Mouse (Mus musculus) stomach, postnatal 0 days (tissue): ENCODE measurements at regions not wholly inside any gene's neighbourhood (a gene's known extent, or its start where the extent isn't known, plus 50 kb on each side); places are given as distances from the start of the nearest gene placed in this dataset.

Source experiments
- ATAC-seq: fragments of 200-750 bp; cut with Nextera tagmentation; 2 replicates; pipeline ENCODE4 v1.8.0; 2017; ENCODE audit not compliant: low FRiP score, low TSS enrichment
- DNase-seq: peaks from one replicate; pipeline ENCODE4 v3.0.0-alpha.2; 2016; ENCODE audit warnings: low spot score
- H3K27ac ChIP-seq: fragments of 300-500 bp; sonication (generic); replicated peaks from 2 replicates; pipeline ENCODE4 v1.5.1; 2014; ENCODE audit warnings: mild to moderate bottlenecking, control low read depth
- H3K27me3 ChIP-seq: fragments of 300-500 bp; sonication (generic); 2 replicates; pipeline ENCODE4 v1.6.1; 2014; ENCODE audit warnings: low read length; ENCODE audit not compliant: control insufficient read depth, insufficient read depth
- H3K36me3 ChIP-seq: fragments of 300-500 bp; sonication (generic); 2 replicates; pipeline ENCODE4 v1.6.1; 2014; ENCODE audit warnings: low read length, mixed read lengths; ENCODE audit not compliant: control insufficient read depth, insufficient read depth
- H3K4me1 ChIP-seq: fragments of 300-500 bp; sonication (generic); replicated peaks from 2 replicates; pipeline ENCODE4 v1.6.1; 2014; ENCODE audit warnings: antibody characterized with exemption; ENCODE audit not compliant: control insufficient read depth, insufficient read depth
- H3K4me2 ChIP-seq: fragments of 300-500 bp; sonication (generic); replicated peaks from 2 replicates; pipeline ENCODE4 v1.6.1; 2014; ENCODE audit warnings: low read depth, mild to moderate bottlenecking, control low read depth, moderate library complexity
- H3K4me3 ChIP-seq: fragments of 300-500 bp; sonication (generic); 2 replicates; pipeline ENCODE4 v1.5.1; 2014; ENCODE audit warnings: low read depth, low read length, control low read depth
- H3K9ac ChIP-seq: fragments of 300-500 bp; sonication (generic); 2 replicates; pipeline ENCODE4 v1.6.1; 2014; ENCODE audit warnings: mild to moderate bottlenecking, low read length, control low read depth, mixed read lengths
- H3K9me3 ChIP-seq: fragments of 300-500 bp; sonication (generic); 2 replicates; pipeline ENCODE4 v1.6.1; 2016; ENCODE audit warnings: low read length; ENCODE audit not compliant: control insufficient read depth
- CTCF ChIP-seq: IDR thresholded peaks from 2 replicates; pipeline ENCODE4 v1.5.1; 2016; ENCODE audit warnings: antibody characterized with exemption, low read depth, mild to moderate bottlenecking, moderate library complexity
- EP300 ChIP-seq: optimal IDR thresholded peaks from 2 replicates; pipeline ENCODE3; 2016; ENCODE audit warnings: antibody characterized with exemption
- WGBS: fragments of 180-500 bp; shearing (Covaris S2); extraction: QIAGEN DNeasy Blood & Tissue Kit; methylation state at CpG from one replicate; pipeline ENCODE4 v1.1.7; 2014; 5-methylcytosine and 5-hydroxymethylcytosine counted together

GRCm38 (mm10) chr16:79718230-79718629, 627.3 kb upstream of the Tmprss15 start:
- Histone ChIP-seq H3K9me3 (no peaks in the 10 kb centered on the region), H3K27me3 (no peaks in the 10 kb centered on the region), H3K36me3 (no peaks in the 10 kb centered on the region), H3K4me2 (no peak overlapping the region), H3K27ac (no peak overlapping the region), H3K9ac (no peak overlapping the region), H3K4me3 (no peak overlapping the region), H3K4me1 (no peaks in the 10 kb centered on the region)
- 68% methylated on average over 1 of the region's 1 CpGs for WGBS
- ATAC-seq (no peak), DNase-seq (no peak)
- no peak for TF ChIP-seq EP300
- TF ChIP-seq CTCF = no peak

DNA sequence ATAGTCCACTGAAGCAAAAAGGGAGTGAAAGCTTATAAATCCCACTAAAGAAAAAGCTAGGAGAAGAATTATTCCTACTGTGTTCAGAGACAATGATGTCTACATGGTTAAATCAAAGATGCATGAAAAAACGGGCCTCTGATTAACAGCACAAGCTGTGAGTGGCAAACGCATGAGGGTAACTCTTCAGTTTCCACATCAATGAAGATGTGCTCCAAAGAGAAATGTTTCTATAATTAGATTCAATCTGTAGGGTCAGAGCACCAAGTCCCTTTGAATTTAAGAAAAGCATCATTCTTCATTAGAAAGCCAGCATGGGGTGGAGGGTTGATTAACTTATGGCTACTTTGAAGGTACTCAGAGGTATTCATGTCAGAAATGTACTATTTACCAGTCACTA, 601.5 kb upstream of the Tmprss15 start:
- TF ChIP-seq CTCF (no peak), EP300 (no peak)
- H3K4me1 ChIP-seq = no peaks in the 10 kb centered on the region
- WGBS = 78% methylated on average over 2 of the region's 2 CpGs
- H3K9me3 ChIP-seq = no peaks in the 10 kb centered on the region
- no peak for DNase-seq
- H3K27ac ChIP-seq = no peak overlapping the region
- H3K27me3 ChIP-seq = no peaks in the 10 kb centered on the region
- ATAC-seq = no peak
- H3K9ac ChIP-seq = no peak overlapping the region
- no peaks in the 10 kb centered on the region for H3K36me3 ChIP-seq
- no peak overlapping the region for H3K4me3 ChIP-seq
- no peak overlapping the region for H3K4me2 ChIP-seq

- Histone ChIP-seq H3K27me3 (no peaks in the 10 kb centered on the region), H3K9ac (no peak overlapping the region), H3K4me2 (no peak overlapping the region), H3K36me3 (no peaks in the 10 kb centered on the region), H3K4me3 (no peak overlapping the region), H3K27ac (no peak overlapping the region), H3K4me1 (no peaks in the 10 kb centered on the region), H3K9me3 (no peaks in the 10 kb centered on the region)
- TF ChIP-seq CTCF (no peak), EP300 (no peak)
- WGBS = 64% methylated on average over 6 of the region's 6 CpGs
- DNase-seq (no peak), ATAC-seq (no peak)
These were observed 560.4 kb upstream of the Tmprss15 start for GRCm38 (mm10) chr16:79651162-79651741.

DNA sequence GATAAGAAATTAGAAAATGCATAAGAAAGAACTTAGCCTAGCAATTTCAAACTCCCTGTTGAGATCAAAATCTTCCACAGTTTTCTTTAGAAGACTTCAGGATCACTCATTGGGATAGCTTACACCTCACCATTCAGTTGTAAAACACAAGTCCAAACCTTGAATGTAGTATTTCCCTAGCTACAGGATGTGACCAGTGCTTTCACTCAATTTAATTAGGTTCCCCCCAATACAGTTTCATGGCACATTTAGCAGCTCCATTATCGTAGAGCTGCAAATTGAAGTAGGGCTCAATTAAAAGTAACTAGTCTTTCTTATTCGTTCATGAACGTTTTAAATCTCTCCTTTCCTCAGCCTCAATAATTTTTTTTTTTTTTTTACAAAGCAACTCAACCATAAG, 550.0 kb upstream of the Tmprss15 start:
- ATAC-seq (no peak), DNase-seq (no peak)
- TF ChIP-seq CTCF = no peak
- no peak for TF ChIP-seq EP300
- WGBS = 73% methylated on average over 3 of the region's 3 CpGs
- Histone ChIP-seq H3K36me3 (no peaks in the 10 kb centered on the region), H3K4me1 (no peaks in the 10 kb centered on the region), H3K4me3 (no peak overlapping the region), H3K4me2 (no peak overlapping the region), H3K27ac (no peak overlapping the region), H3K9me3 (no peaks in the 10 kb centered on the region), H3K27me3 (no peaks in the 10 kb centered on the region), H3K9ac (no peak overlapping the region)

- ATAC-seq (no peak), DNase-seq (no peak)
- H3K4me2 ChIP-seq = no peak overlapping the region
- no peaks in the 10 kb centered on the region for H3K36me3 ChIP-seq
- no peaks in the 10 kb centered on the region for H3K9me3 ChIP-seq
- H3K27me3 ChIP-seq = no peaks in the 10 kb centered on the region
- no peak overlapping the region for H3K4me3 ChIP-seq
- no peaks in the 10 kb centered on the region for H3K4me1 ChIP-seq
- TF ChIP-seq EP300 = no peak
- no peak for TF ChIP-seq CTCF
- no peak overlapping the region for H3K9ac ChIP-seq
- H3K27ac ChIP-seq = no peak overlapping the region
- 68% methylated on average over 1 of the region's 1 CpGs for WGBS
These were observed 536.2 kb upstream of the Tmprss15 start for GRCm38 (mm10) chr16:79627139-79627538.

GRCm38 (mm10) chr16:79611002-79611401, 520.1 kb upstream of the Tmprss15 start:
- H3K4me2 ChIP-seq = no peak overlapping the region
- DNase-seq (no peak), ATAC-seq (no peak)
- no peak for TF ChIP-seq EP300
- no peak for TF ChIP-seq CTCF
- H3K9ac ChIP-seq = no peak overlapping the region
- no peaks in the 10 kb centered on the region for H3K4me1 ChIP-seq
- no peaks in the 10 kb centered on the region for H3K36me3 ChIP-seq
- 77% methylated on average over 5 of the region's 5 CpGs for WGBS
- H3K27ac ChIP-seq = no peak overlapping the region
- no peak overlapping the region for H3K4me3 ChIP-seq
- no peaks in the 10 kb centered on the region for H3K9me3 ChIP-seq
- H3K27me3 ChIP-seq = no peaks in the 10 kb centered on the region
